Mouse (Mus musculus): Measurements from ENCODE around the gene Dad1. TPM values are rescaled to one million over a fixed set of nuclear protein-coding genes. Genes with fewer than 3 reads are reported as not detected.

Gene Dad1
- total and polyA plus RNA-seq, 3 experiments, result 186 to 320 TPM; not detected in 1

GRCm38 (mm10) chr14:54250122-54250521 is 3.8 kb downstream of the Dad1 start (continued):
- no peak for TF ChIP-seq CHD2 (IDR thresholded peaks at IDR 0.05; ENCODE audit: low read length)
- TF ChIP-seq SIN3A (IDR thresholded peaks at IDR 0.05; ENCODE audit: low read length), result no peak
- TF ChIP-seq CTCF (IDR thresholded peaks at IDR 0.05 in 2 of 3, conservative IDR thresholded peaks at IDR 0.05 in 1 of 3; ENCODE audit: control insufficient read depth in 1 of 3, insufficient read depth in 1 of 3, low read depth in 2 of 3, low read length in 3 of 3, poor library complexity in 1 of 3, severe bottlenecking in 1 of 3), result no peak
- no peak for TF ChIP-seq ZKSCAN1 (IDR thresholded peaks at IDR 0.05; ENCODE audit: low read depth, low read length)
- no peak for TF ChIP-seq CHD1 (IDR thresholded peaks at IDR 0.05; ENCODE audit: low read depth, low read length)
- peak; percentile 35; the same call in 1 of the 2 replicates for TF ChIP-seq GATA1 (IDR thresholded peaks at IDR 0.05; ENCODE audit: low read depth, low read length)
- TF ChIP-seq HCFC1 (IDR thresholded peaks at IDR 0.05; ENCODE audit: low read depth, low read length), result no peak
- TF ChIP-seq RCOR1 (IDR thresholded peaks at IDR 0.05; ENCODE audit: low read depth, low read length), result no peak
- no peak for TF ChIP-seq SMC3 (IDR thresholded peaks at IDR 0.05; ENCODE audit: low read depth, low read length)
- TF ChIP-seq MEF2A (IDR thresholded peaks at IDR 0.05; ENCODE audit: extremely low read depth, insufficient replicate concordance, low read depth, low read length, poor library complexity, severe bottlenecking), result no peak
- TF ChIP-seq ZMIZ1 (IDR thresholded peaks at IDR 0.05; ENCODE audit: low read depth, low read length), result no peak
- TF ChIP-seq JUND (IDR thresholded peaks at IDR 0.05; ENCODE audit: low read depth, low read length), result no peak
- TF ChIP-seq NRF1 (IDR thresholded peaks at IDR 0.05; ENCODE audit: insufficient read depth, low read depth, low read length, poor library complexity, severe bottlenecking), result no peak
- no peak for TF ChIP-seq MYC (IDR thresholded peaks at IDR 0.05; ENCODE audit: low read depth, low read length)
- TF ChIP-seq POLR2A (IDR thresholded peaks at IDR 0.05; ENCODE audit: control insufficient read depth in 1 of 2, insufficient read depth in 1 of 2, low read depth in 1 of 2, low read length in 2 of 2, poor library complexity in 1 of 2), result no peak

- DNase-seq (ENCODE audit: low read depth, low spot score), result no peak
- Histone ChIP-seq H3K36me3 (ENCODE audit: control insufficient read depth in 1 of 2, insufficient read depth in 2 of 2, low read length in 2 of 2) (peaks cover 11 to 25% of the 10 kb centered on the region in 2 experiments), H3K4me3 (ENCODE audit: control insufficient read depth in 1 of 2, insufficient read depth in 1 of 2, low read depth in 2 of 2, low read length in 2 of 2) (no peak overlapping the region), H3K9ac (ENCODE audit: control insufficient read depth, low read depth, low read length, poor library complexity, severe bottlenecking) (no peak overlapping the region), H3K9me3 (replicated peaks; ENCODE audit: insufficient read depth, low read length) (no peaks in the 10 kb centered on the region), H3K27ac (ENCODE audit: control insufficient read depth, low read depth, low read length) (no peak overlapping the region), H3K79me2 (ENCODE audit: control insufficient read depth, insufficient read depth, low read length, poor library complexity) (peaks cover 53% of the 10 kb centered on the region), H3K27me3 (ENCODE audit: control insufficient read depth in 1 of 2, insufficient read depth in 2 of 2, low read length in 2 of 2) (no peaks in the 10 kb centered on the region), H3K4me1 (ENCODE audit: control insufficient read depth in 1 of 2, insufficient read depth in 2 of 2, low read length in 2 of 2) (peaks cover 2 to 22% of the 10 kb centered on the region in 2 experiments)
- TF ChIP-seq CHD1 (IDR thresholded peaks at IDR 0.05; ENCODE audit: low read depth, low read length), result no peak
- TF ChIP-seq ZKSCAN1 (IDR thresholded peaks at IDR 0.05; ENCODE audit: low read depth, low read length), result no peak
- no peak for TF ChIP-seq POLR2AphosphoS5 (IDR thresholded peaks at IDR 0.05; ENCODE audit: borderline replicate concordance, low read depth, low read length)
- no peak for TF ChIP-seq UBTF (IDR thresholded peaks at IDR 0.05; ENCODE audit: borderline replicate concordance, insufficient read depth, low read depth, low read length)
- TF ChIP-seq BHLHE40 (IDR thresholded peaks at IDR 0.05; ENCODE audit: borderline replicate concordance, low read depth, low read length), result no peak
- TF ChIP-seq POLR2A (IDR thresholded peaks at IDR 0.05; ENCODE audit: control insufficient read depth in 1 of 2, insufficient read depth in 1 of 2, low read depth in 1 of 2, low read length in 2 of 2, poor library complexity in 1 of 2), result no peak
- no peak for TF ChIP-seq ETS1 (IDR thresholded peaks at IDR 0.05; ENCODE audit: low read depth, low read length)
- no peak for TF ChIP-seq NELFE (IDR thresholded peaks at IDR 0.05; ENCODE audit: low read depth, low read length)
- no peak for TF ChIP-seq ELF1 (IDR thresholded peaks at IDR 0.05; ENCODE audit: low read depth, low read length)
- TF ChIP-seq MYC (IDR thresholded peaks at IDR 0.05; ENCODE audit: low read depth, low read length), result no peak
- no peak for TF ChIP-seq MYB (IDR thresholded peaks at IDR 0.05; ENCODE audit: low read depth, low read length)
- no peak for TF ChIP-seq POLR2AphosphoS2 (IDR thresholded peaks at IDR 0.05; ENCODE audit: low read length)
- TF ChIP-seq HCFC1 (IDR thresholded peaks at IDR 0.05; ENCODE audit: low read depth, low read length), result no peak
- no peak for TF ChIP-seq USF1 (IDR thresholded peaks at IDR 0.05; ENCODE audit: low read depth, low read length)
- TF ChIP-seq MEF2A (IDR thresholded peaks at IDR 0.05; ENCODE audit: extremely low read depth, insufficient replicate concordance, low read depth, low read length, poor library complexity, severe bottlenecking), result no peak
- no peak for TF ChIP-seq MXI1 (IDR thresholded peaks at IDR 0.05; ENCODE audit: low read depth, low read length)
- TF ChIP-seq TCF12 (IDR thresholded peaks at IDR 0.05; ENCODE audit: low read depth, low read length), result no peak
Measured at GRCm38 (mm10) chr14:54249326-54249725, 4.6 kb downstream of the Dad1 start.
